Mouse (Mus musculus): ENCODE results near the gene Macrod1. TPM values are rescaled to one million over a fixed set of nuclear protein-coding genes. Genes with fewer than 3 reads are reported as not detected.

Gene Macrod1
- polyA plus RNA-seq, 1 experiment from 2014 or later, result 5.3 TPM

- Histone ChIP-seq H3K4me1 (peaks cover 71% of the 10 kb centered on the region), H3K27me3 (peaks cover 71% of the 10 kb centered on the region), H3K9ac (peak overlapping the region; percentile 18; the same call in 1 of the 2 replicates), H3K4me2 (no peak overlapping the region), H3K9me3 (no peaks in the 10 kb centered on the region), H3K4me3 (replicated peaks) (no peak overlapping the region), H3K27ac (no peak overlapping the region), H3K36me3 (replicated peaks) (no peaks in the 10 kb centered on the region)
- no peak for ATAC-seq (ENCODE audit: low FRiP score)
- 31% methylated on average over 4 of the region's 4 CpGs for WGBS
Observed at GRCm38 (mm10) chr19:7185059-7185458, 128.4 kb downstream of the Macrod1 start.

GRCm38 (mm10) chr19:7185715-7186291 lies 129.2 kb downstream of the Macrod1 start:
- H3K4me1 ChIP-seq, result peaks cover 69% of the 10 kb centered on the region
- H3K36me3 ChIP-seq (replicated peaks), result no peaks in the 10 kb centered on the region
- no peak overlapping the region for H3K27ac ChIP-seq
- ATAC-seq (ENCODE audit: low FRiP score), result no peak
- peak overlapping the region; percentile 19; the same call in 1 of the 2 replicates for H3K4me2 ChIP-seq
- H3K9ac ChIP-seq, result no peak overlapping the region; the same call in 1 of the 2 replicates
- 2% methylated on average over 18 of the region's 18 CpGs for WGBS
- H3K9me3 ChIP-seq, result no peaks in the 10 kb centered on the region
- no peak overlapping the region for H3K4me3 ChIP-seq (replicated peaks)
- peaks cover 68% of the 10 kb centered on the region for H3K27me3 ChIP-seq

- Histone ChIP-seq H3K4me3 (replicated peaks) (no peak overlapping the region), H3K4me1 (peaks cover 69% of the 10 kb centered on the region), H3K27me3 (peaks cover 64% of the 10 kb centered on the region), H3K9ac (no peak overlapping the region), H3K36me3 (replicated peaks) (no peaks in the 10 kb centered on the region), H3K4me2 (no peak overlapping the region), H3K9me3 (no peaks in the 10 kb centered on the region), H3K27ac (no peak overlapping the region)
- WGBS, result 59% methylated on average over 5 of the region's 5 CpGs
- no peak for ATAC-seq (ENCODE audit: low FRiP score)
Observed at GRCm38 (mm10) chr19:7187157-7187556, 130.5 kb downstream of the Macrod1 start.

DNA sequence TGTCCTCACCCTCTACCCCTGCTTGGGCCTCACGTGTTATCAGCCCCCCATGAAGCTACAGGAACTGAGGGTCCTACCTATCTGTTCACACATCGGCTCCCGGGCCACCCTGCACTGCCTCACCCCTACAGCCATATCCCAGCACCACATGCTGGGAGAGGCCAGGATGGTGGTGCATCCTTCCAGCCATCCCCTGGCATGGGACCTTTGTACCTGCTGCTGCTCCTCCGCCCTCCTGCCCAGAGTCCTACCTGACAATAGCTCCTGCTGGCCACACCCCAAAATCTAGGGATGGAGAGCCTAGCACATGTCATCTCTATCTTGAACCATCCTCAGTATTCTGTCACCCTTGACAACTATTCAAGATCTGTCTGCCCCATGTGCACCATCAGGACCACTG lies 132.4 kb downstream of the Macrod1 start:
- H3K9ac ChIP-seq, result no peak overlapping the region
- 79% methylated on average over 4 of the region's 4 CpGs for WGBS
- H3K4me1 ChIP-seq, result peaks cover 63% of the 10 kb centered on the region
- ATAC-seq (ENCODE audit: low FRiP score), result no peak
- H3K4me2 ChIP-seq, result no peak overlapping the region
- peaks cover 58% of the 10 kb centered on the region for H3K27me3 ChIP-seq
- H3K4me3 ChIP-seq (replicated peaks), result no peak overlapping the region
- no peak overlapping the region for H3K27ac ChIP-seq
- H3K36me3 ChIP-seq (replicated peaks), result no peaks in the 10 kb centered on the region
- no peaks in the 10 kb centered on the region for H3K9me3 ChIP-seq

GRCm38 (mm10) chr19:7190986-7191385 lies 134.4 kb downstream of the Macrod1 start:
- no peak for ATAC-seq (ENCODE audit: low FRiP score)
- H3K27me3 ChIP-seq, result peaks cover 44% of the 10 kb centered on the region
- H3K4me1 ChIP-seq, result peaks cover 53% of the 10 kb centered on the region
- no peak overlapping the region for H3K4me3 ChIP-seq (replicated peaks)
- no peak overlapping the region for H3K4me2 ChIP-seq
- 39% methylated on average over 5 of the region's 5 CpGs for WGBS
- H3K27ac ChIP-seq, result no peak overlapping the region
- H3K36me3 ChIP-seq (replicated peaks), result no peaks in the 10 kb centered on the region
- H3K9ac ChIP-seq, result 0 out of 2 replicates have a peak overlapping the region, but pooled peaks have one; percentile 2
- H3K9me3 ChIP-seq, result no peaks in the 10 kb centered on the region

GRCm38 (mm10) chr19:7191639-7192038 lies 135.0 kb downstream of the Macrod1 start:
- H3K27ac ChIP-seq, result no peak overlapping the region
- H3K9ac ChIP-seq, result no peak overlapping the region
- no peaks in the 10 kb centered on the region for H3K9me3 ChIP-seq
- WGBS, result 54% methylated on average over 6 of the region's 6 CpGs
- H3K27me3 ChIP-seq, result peaks cover 38% of the 10 kb centered on the region
- H3K4me2 ChIP-seq, result no peak overlapping the region
- peaks cover 53% of the 10 kb centered on the region for H3K4me1 ChIP-seq
- H3K36me3 ChIP-seq (replicated peaks), result no peaks in the 10 kb centered on the region
- no peak overlapping the region for H3K4me3 ChIP-seq (replicated peaks)
- ATAC-seq (ENCODE audit: low FRiP score), result no peak

- H3K9ac ChIP-seq, result peak overlapping the region; percentile 12; the same call in 1 of the 2 replicates
- peaks cover 62% of the 10 kb centered on the region for H3K4me1 ChIP-seq
- ATAC-seq (ENCODE audit: low FRiP score), result no peak
Observed at GRCm38 (mm10) chr19:7192561-7192967, 136.0 kb downstream of the Macrod1 start.

DNA sequence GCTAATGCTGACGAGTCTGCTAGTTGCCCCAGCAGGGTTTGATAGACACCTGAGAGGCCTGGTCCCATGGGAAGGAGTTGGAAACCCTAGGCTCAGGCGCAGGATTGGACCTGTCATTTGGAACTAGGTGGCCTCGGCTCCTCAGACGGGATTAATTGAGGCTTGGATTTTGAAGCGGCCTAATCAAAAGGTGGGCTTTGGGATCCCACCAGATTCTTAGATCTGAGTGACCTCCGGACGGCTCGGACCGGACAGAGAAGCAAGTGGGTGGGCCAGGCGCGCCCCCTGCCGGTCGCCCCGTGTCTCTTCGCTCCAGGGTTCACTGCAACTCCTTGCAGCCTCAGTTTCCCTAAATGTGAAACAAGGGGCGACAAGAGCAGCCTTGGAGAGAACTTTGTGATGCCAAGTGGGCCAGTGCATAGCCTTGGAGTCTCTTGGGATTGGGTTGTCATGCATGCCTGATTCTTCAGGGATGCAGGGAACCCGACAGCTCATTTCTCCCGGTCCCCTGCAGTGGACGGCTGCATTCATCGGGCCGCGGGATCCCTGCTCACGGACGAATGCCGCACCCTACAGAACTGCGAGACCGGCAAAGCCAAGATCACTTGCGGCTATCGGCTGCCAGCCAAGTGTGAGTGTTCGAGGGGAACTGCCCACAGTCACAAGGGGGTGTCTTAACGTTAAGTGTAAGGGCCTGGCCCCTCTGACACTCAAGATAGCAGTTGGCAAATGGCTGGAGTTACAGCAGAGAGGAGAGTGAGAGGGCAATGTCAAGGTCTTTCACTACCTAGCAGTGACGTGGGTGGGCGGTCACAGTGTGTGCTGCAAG lies 139.5 kb downstream of the Macrod1 start:
- WGBS, result 15% methylated on average over 33 of the region's 33 CpGs
- Histone ChIP-seq H3K27me3 (peaks cover 22% of the 10 kb centered on the region), H3K9me3 (no peaks in the 10 kb centered on the region), H3K4me1 (peaks cover 42% of the 10 kb centered on the region), H3K9ac (no peak overlapping the region), H3K27ac (no peak overlapping the region), H3K36me3 (replicated peaks) (peaks cover 42% of the 10 kb centered on the region), H3K4me3 (replicated peaks) (no peak overlapping the region), H3K4me2 (0 out of 2 replicates have a peak overlapping the region, but pooled peaks have one; percentile 4)
- peak; percentile 67; the same call in 1 of the 2 replicates for ATAC-seq (ENCODE audit: low FRiP score)

More at GRCm38 (mm10) chr19:7192561-7192967, 136.0 kb downstream of the Macrod1 start:
- Histone ChIP-seq H3K4me3 (replicated peaks) (no peak overlapping the region), H3K4me2 (no peak overlapping the region), H3K9me3 (no peaks in the 10 kb centered on the region), H3K27me3 (peaks cover 36% of the 10 kb centered on the region), H3K27ac (no peak overlapping the region), H3K36me3 (replicated peaks) (peaks cover 7% of the 10 kb centered on the region)
- 28% methylated on average over 2 of the region's 2 CpGs for WGBS

DNA sequence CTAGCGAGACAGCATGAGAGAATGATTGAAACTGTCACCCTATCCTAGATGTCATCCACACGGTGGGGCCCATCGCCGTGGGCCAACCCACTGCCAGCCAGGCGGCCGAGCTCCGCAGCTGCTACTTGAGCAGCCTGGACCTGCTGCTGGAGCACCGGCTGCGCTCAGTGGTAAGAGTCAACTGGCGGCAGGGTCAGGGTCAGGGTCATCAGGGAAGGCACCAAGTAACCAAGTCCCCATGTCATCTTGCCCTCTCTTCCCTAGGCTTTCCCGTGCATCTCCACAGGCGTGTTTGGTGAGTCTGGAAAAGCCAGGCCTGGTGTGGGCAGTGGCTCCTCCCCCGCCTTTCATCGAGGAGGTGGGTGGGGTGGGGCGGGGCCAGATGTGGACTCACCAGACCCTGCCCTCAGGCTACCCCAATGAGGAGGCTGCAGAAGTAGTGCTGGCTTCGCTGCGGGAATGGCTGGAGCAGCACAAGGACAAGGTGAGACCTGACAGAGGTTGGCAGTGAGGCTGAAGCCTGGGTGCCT lies 140.2 kb downstream of the Macrod1 start:
- Histone ChIP-seq H3K4me3 (replicated peaks) (no peak overlapping the region), H3K9me3 (no peaks in the 10 kb centered on the region), H3K27ac (no peak overlapping the region), H3K4me2 (0 out of 2 replicates have a peak overlapping the region, but pooled peaks have one; percentile 4), H3K9ac (no peak overlapping the region), H3K36me3 (replicated peaks) (peaks cover 49% of the 10 kb centered on the region), H3K4me1 (peaks cover 35% of the 10 kb centered on the region), H3K27me3 (peaks cover 17% of the 10 kb centered on the region)
- 16% methylated on average over 17 of the region's 17 CpGs for WGBS
- ATAC-seq (ENCODE audit: low FRiP score), result peak; percentile 28; the same call in 1 of the 2 replicates

- Histone ChIP-seq H3K9me3 (no peaks in the 10 kb centered on the region), H3K4me1 (peaks cover 29% of the 10 kb centered on the region), H3K4me3 (replicated peaks) (no peak overlapping the region), H3K4me2 (no peak overlapping the region), H3K27me3 (peaks cover 11% of the 10 kb centered on the region), H3K9ac (no peak overlapping the region), H3K36me3 (replicated peaks) (peaks cover 53% of the 10 kb centered on the region), H3K27ac (0 out of 2 replicates have a peak overlapping the region, but pooled peaks have one; percentile 8)
- whole genome bisulfite sequencing, result 82% methylated on average over 9 of the region's 9 CpGs
- 0 out of 2 replicates have a peak, but pooled peaks have one; percentile 20 for ATAC-seq (ENCODE audit: low FRiP score)
Observed at GRCm38 (mm10) chr19:7197445-7197844, 140.8 kb downstream of the Macrod1 start.

- H3K27me3 ChIP-seq, result peaks cover 8% of the 10 kb centered on the region
- no peak overlapping the region for H3K4me3 ChIP-seq (replicated peaks)
- H3K4me2 ChIP-seq, result no peak overlapping the region
- 92% methylated on average over 13 of the region's 13 CpGs for WGBS
- H3K36me3 ChIP-seq (replicated peaks), result peaks cover 70% of the 10 kb centered on the region
- H3K4me1 ChIP-seq, result peaks cover 27% of the 10 kb centered on the region
- H3K9ac ChIP-seq, result no peak overlapping the region
- ATAC-seq (ENCODE audit: low FRiP score), result no peak
- H3K9me3 ChIP-seq, result no peaks in the 10 kb centered on the region
- H3K27ac ChIP-seq, result no peak overlapping the region
Observed at GRCm38 (mm10) chr19:7199089-7199488, 142.5 kb downstream of the Macrod1 start.

- 59% methylated on average over 1 of the region's 1 CpGs for WGBS
- Histone ChIP-seq H3K4me2 (no peak overlapping the region), H3K9ac (no peak overlapping the region), H3K4me3 (replicated peaks) (no peak overlapping the region), H3K36me3 (replicated peaks) (peaks cover 72% of the 10 kb centered on the region), H3K9me3 (no peaks in the 10 kb centered on the region), H3K27ac (no peak overlapping the region), H3K27me3 (peaks cover 8% of the 10 kb centered on the region), H3K4me1 (peaks cover 41% of the 10 kb centered on the region)
- ATAC-seq (ENCODE audit: low FRiP score), result no peak
Observed at GRCm38 (mm10) chr19:7200427-7200826, 143.8 kb downstream of the Macrod1 start.
